Mouse (Mus musculus) embryonic facial prominence, embryonic 12.5 days (tissue): ENCODE results near the gene Ick. TPM values are rescaled to one million over a fixed set of nuclear protein-coding genes. Genes with fewer than 3 reads are reported as not detected.
"Not testable (repeated sequence)": the region's sequence is repeated elsewhere in the genome, so short reads cannot be mapped to it uniquely, and the experiment has no call there.

ENCODE experiments used
- ATAC-seq: fragments of 200-750 bp; cut with Nextera tagmentation; 2 replicates; pipeline ENCODE4 v1.8.0; 2017; ENCODE audit not compliant: insufficient number of reproducible peaks, insufficient read depth, low FRiP score, low TSS enrichment
- H3K27ac ChIP-seq: fragments of 300-500 bp; sonication (generic); 2 replicates; pipeline ENCODE4 v1.5.1; 2016; ENCODE audit warnings: mild to moderate bottlenecking
- H3K27me3 ChIP-seq: fragments of 300-500 bp; sonication (generic); 2 replicates; pipeline ENCODE4 v1.6.1; 2016; ENCODE audit warnings: mild to moderate bottlenecking, moderate library complexity
- H3K36me3 ChIP-seq: fragments of 300-500 bp; sonication (generic); 2 replicates; pipeline ENCODE4 v1.6.1; 2016; ENCODE audit warnings: mild to moderate bottlenecking
- H3K4me1 ChIP-seq: fragments of 300-500 bp; sonication (generic); 2 replicates; pipeline ENCODE4 v1.6.1; 2016
- H3K4me2 ChIP-seq: fragments of 300-500 bp; sonication (generic); replicated peaks from 2 replicates; pipeline ENCODE4 v1.6.1; 2016; ENCODE audit warnings: mild to moderate bottlenecking, moderate library complexity
- H3K4me3 ChIP-seq: fragments of 300-500 bp; sonication (generic); 2 replicates; pipeline ENCODE4 v1.5.1; 2016; ENCODE audit warnings: mild to moderate bottlenecking
- H3K9ac ChIP-seq: fragments of 300-500 bp; sonication (generic); 2 replicates; pipeline ENCODE4 v1.6.1; 2016; ENCODE audit warnings: mild to moderate bottlenecking, moderate library complexity
- H3K9me3 ChIP-seq: fragments of 300-500 bp; sonication (generic); 2 replicates; pipeline ENCODE4 v1.6.1; 2016; ENCODE audit warnings: mild to moderate bottlenecking, moderate library complexity
- WGBS: fragments of 180-500 bp; shearing (Covaris S2); methylation state at CpG from one replicate; pipeline ENCODE4 v1.1.7; 2016; 5-methylcytosine and 5-hydroxymethylcytosine counted together
- polyA plus RNA-seq: library from polyadenylated mRNA; unstranded; fragments of >200 nt; fragmentation: Nextera tagmentation; extraction: Ambion mirVana; gene quantifications from 2 replicates; pipeline ENCODE4 v1.2.1, GENCODE M21; 2016

The Ick gene
- polyA plus RNA-seq, 1 experiment from 2014 or later: 33.1 TPM

DNA sequence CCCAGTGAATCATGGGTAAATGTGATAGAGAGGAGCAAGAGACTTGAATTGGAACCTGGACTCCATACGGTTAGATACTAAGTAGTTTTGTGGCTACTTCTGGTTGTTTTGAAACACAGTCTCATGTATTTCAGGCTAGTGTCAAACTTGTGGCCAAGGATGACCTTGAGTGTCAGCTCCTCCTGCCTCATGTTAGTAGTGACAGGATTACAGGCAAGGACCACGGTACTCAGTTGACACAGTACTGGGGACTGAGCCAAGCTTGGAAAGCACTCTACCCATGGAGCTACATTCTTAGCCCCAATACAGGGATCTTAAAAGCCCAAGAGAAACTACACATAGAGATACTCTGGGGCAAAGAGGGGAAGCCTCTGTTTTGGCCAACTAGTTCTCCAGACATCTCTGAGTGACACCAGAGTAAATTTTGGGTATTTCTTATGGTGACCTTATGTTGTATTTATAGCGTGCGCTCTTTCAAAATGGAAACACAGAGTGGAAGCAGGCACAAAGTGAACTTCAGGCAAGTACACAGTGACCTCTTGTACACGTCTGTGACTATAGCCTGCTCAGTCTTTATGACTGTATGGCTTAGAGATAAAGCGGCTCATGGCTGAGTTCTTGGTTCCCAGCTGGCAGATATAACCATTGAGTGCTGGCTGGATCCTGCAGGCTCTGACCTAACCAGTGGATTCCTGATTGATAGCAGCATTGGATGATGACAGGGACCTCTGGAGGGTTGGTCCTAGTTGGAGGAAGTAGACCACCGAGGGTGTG, 14.1 kb downstream of the Ick start:
- Histone ChIP-seq H3K36me3 (peaks cover 18% of the 10 kb centered on the region; the same call in 1 of the 2 replicates), H3K27me3 (no peaks in the 10 kb centered on the region), H3K9ac (no peak overlapping the region), H3K9me3 (no peaks in the 10 kb centered on the region), H3K4me1 (no peaks in the 10 kb centered on the region), H3K4me3 (no peak overlapping the region), H3K27ac (no peak overlapping the region), H3K4me2 (no peak overlapping the region)
- 92% methylated on average over 7 of the region's 7 CpGs for WGBS
- ATAC-seq: no peak

DNA sequence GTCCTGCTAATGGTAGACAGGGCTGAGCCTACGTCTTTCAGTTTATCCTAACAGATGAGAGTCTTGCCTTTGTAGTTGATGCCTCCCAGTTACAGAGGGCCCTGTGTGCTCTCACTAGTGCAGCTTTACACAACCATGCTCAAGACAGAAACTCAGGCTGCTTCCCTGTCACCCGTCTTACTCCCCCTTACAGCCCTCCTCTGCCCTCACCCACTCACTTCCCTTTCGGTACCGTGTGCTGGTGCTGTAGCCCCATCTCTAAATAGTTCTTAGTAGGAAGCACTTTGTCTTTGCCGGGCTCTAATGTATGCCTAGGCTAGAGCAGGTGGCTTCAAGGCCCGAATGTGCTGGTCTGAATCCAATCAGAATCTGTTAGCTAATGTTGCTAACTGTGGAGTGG, 15.3 kb downstream of the Ick start:
- no peaks in the 10 kb centered on the region for H3K9me3 ChIP-seq
- ATAC-seq: no peak
- H3K4me2 ChIP-seq: no peak overlapping the region
- no peak overlapping the region for H3K4me3 ChIP-seq
- no peak overlapping the region for H3K27ac ChIP-seq
- peaks cover 9% of the 10 kb centered on the region; the same call in 1 of the 2 replicates for H3K36me3 ChIP-seq
- H3K9ac ChIP-seq: no peak overlapping the region
- H3K27me3 ChIP-seq: no peaks in the 10 kb centered on the region
- no peaks in the 10 kb centered on the region for H3K4me1 ChIP-seq
- WGBS: 86% methylated on average over 6 of the region's 6 CpGs

DNA sequence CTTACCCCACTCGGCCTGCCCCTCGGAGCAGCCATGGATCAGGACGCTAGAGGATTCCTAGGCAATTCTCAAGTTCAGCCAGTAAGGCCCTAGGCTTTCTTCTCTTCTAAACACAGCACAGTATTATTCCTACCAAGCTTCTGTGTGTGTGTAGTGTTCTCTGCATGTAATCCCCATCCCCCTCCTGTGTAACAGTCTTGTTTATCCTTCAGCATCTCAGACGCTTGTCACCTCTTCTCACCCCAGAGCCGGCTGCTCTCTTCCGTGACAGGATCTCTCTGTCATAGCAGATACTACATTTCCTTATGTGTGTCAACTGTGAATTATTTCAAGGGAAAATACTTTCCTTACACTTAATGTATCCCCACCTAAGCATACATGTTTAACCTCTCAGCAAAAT, 17.0 kb downstream of the Ick start:
- no peaks in the 10 kb centered on the region for H3K4me1 ChIP-seq
- H3K9ac ChIP-seq: no peak overlapping the region
- H3K9me3 ChIP-seq: no peaks in the 10 kb centered on the region
- no peaks in the 10 kb centered on the region for H3K27me3 ChIP-seq
- H3K4me3 ChIP-seq: no peak overlapping the region
- 0 out of 2 replicates have a peak, but pooled peaks have one; percentile 28 for ATAC-seq
- no peak overlapping the region for H3K27ac ChIP-seq
- 64% methylated on average over 6 of the region's 6 CpGs for WGBS
- H3K4me2 ChIP-seq: no peak overlapping the region
- H3K36me3 ChIP-seq: peaks cover 9% of the 10 kb centered on the region; the same call in 1 of the 2 replicates

DNA sequence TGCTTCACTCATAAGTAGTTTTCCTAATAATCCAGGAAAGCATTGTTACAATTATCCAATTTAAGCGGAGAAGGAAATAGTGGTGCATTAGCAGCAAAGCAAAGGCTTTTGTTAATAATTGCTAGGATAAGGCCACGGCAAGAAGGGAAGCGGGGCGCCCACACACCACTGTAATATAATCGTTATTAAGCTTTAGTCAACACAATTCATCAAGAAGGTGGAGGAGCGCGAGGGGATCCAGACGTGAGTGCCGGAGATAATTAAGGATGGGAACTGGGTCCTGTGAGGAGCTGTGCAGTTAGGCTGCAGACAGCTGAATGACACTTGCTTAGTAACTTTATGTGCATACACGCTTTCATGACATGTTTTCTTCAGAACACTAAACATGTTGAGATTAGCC, 17.7 kb downstream of the Ick start:
- no peaks in the 10 kb centered on the region for H3K9me3 ChIP-seq
- no peak overlapping the region for H3K4me2 ChIP-seq
- H3K4me1 ChIP-seq: no peaks in the 10 kb centered on the region
- no peak for ATAC-seq
- H3K36me3 ChIP-seq: peaks cover 12% of the 10 kb centered on the region
- no peak overlapping the region for H3K9ac ChIP-seq
- H3K27me3 ChIP-seq: no peaks in the 10 kb centered on the region
- H3K27ac ChIP-seq: no peak overlapping the region
- WGBS: 77% methylated on average over 10 of the region's 10 CpGs
- no peak overlapping the region for H3K4me3 ChIP-seq

DNA sequence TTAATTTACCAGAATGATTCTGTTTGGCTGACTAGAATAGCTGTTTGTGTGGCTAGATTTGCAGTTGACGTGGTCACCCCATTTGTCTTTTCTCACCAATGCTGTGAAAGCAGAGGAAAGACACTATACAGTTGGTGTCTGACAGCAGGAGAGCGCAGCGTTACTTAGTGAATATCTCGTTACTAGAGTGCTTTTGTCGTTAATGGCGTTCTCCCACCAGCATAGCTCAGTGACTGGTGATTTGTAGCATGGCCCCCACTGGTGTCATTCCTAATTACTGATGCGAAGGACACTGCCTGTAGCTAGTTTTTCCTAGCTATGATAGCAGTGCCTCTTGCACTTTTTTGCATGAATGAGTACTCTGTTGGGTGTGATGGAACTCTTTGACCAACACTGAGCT, 26.7 kb downstream of the Ick start:
- Histone ChIP-seq H3K9ac (no peak overlapping the region), H3K27ac (no peak overlapping the region), H3K4me3 (no peak overlapping the region), H3K9me3 (no peaks in the 10 kb centered on the region), H3K4me2 (no peak overlapping the region), H3K27me3 (no peaks in the 10 kb centered on the region), H3K4me1 (no peaks in the 10 kb centered on the region), H3K36me3 (peaks cover 53% of the 10 kb centered on the region)
- ATAC-seq: no peak
- 73% methylated on average over 7 of the region's 7 CpGs for WGBS

DNA sequence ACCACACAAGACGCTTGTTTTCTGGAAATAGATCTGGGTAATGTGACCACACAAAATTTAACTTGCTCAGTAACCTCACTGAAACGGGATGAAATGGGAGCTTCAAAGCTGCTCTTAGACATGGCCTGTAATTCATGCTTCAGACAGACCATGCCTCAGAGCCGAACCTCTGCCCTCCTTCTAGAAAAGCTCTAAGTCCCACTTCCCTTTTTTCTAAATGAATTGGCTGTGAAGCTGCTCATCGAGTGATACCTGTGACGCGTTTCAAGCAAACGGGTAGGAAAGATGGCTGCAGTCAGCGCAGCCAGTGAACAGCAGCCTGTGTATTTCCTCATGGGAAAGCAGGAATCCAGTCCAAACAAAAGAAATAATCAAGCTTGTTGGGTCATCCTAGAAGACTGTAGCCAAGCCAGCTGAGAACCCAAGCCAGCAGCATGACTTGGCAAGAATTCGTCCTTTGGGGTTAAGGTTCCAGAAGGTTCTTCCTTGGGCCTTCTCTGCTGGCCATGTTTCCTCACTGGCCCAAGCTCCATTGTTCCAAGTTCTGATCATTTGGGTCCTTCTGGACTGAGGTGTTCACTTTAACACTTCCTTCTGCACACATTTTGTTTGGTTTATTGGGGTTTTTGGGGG, 29.2 kb downstream of the Ick start:
- Histone ChIP-seq H3K27ac (no peak overlapping the region), H3K4me2 (no peak overlapping the region), H3K9ac (no peak overlapping the region), H3K9me3 (peaks cover 6% of the 10 kb centered on the region; the same call in 1 of the 2 replicates), H3K4me1 (no peaks in the 10 kb centered on the region), H3K4me3 (no peak overlapping the region), H3K36me3 (peaks cover 52% of the 10 kb centered on the region), H3K27me3 (no peaks in the 10 kb centered on the region)
- no peak for ATAC-seq
- WGBS: 89% methylated on average over 9 of the region's 9 CpGs

GRCm38 (mm10) chr9:78139463-78139862, 30.5 kb downstream of the Ick start:
- H3K9me3 ChIP-seq: peaks cover 6% of the 10 kb centered on the region; the same call in 1 of the 2 replicates
- no peak for ATAC-seq
- no peaks in the 10 kb centered on the region for H3K27me3 ChIP-seq
- no peak overlapping the region for H3K4me2 ChIP-seq
- WGBS: 83% methylated on average over 4 of the region's 4 CpGs
- no peaks in the 10 kb centered on the region for H3K4me1 ChIP-seq
- H3K36me3 ChIP-seq: peaks cover 51% of the 10 kb centered on the region
- H3K9ac ChIP-seq: no peak overlapping the region
- no peak overlapping the region for H3K27ac ChIP-seq
- H3K4me3 ChIP-seq: no peak overlapping the region

DNA sequence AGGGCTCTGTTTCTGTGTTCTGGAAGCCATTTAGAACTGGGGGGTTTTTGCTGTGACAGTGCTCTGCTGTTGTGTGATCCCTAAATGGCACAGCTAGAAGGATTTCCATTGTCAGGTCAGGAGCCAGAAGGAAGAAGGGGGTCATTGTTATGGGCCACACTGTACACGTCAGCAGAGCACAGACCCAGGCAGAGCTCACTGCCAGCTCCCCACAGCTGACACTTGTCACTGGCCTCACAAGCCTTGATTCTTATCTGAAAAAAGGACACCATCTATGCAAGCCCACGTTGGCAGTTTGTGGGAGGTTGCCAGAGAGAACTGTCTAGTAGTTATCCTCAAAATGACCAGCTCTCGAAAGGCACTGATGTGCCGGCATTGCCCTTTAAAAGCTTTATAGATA, 37.1 kb downstream of the Ick start:
- ATAC-seq: 0 out of 2 replicates have a peak, but pooled peaks have one; percentile 18
- Histone ChIP-seq H3K4me3 (no peak overlapping the region), H3K27me3 (no peaks in the 10 kb centered on the region), H3K9ac (no peak overlapping the region), H3K9me3 (peaks cover 6% of the 10 kb centered on the region; the same call in 1 of the 2 replicates), H3K4me1 (no peaks in the 10 kb centered on the region), H3K27ac (no peak overlapping the region), H3K4me2 (no peak overlapping the region), H3K36me3 (peaks cover 50% of the 10 kb centered on the region)
- 58% methylated on average over 4 of the region's 4 CpGs for WGBS

GRCm38 (mm10) chr9:78146627-78147026, 37.6 kb downstream of the Ick start:
- Histone ChIP-seq H3K4me3 (no peak overlapping the region), H3K9me3 (peaks cover 6% of the 10 kb centered on the region; the same call in 1 of the 2 replicates), H3K4me2 (no peak overlapping the region), H3K9ac (no peak overlapping the region), H3K27me3 (no peaks in the 10 kb centered on the region), H3K36me3 (peaks cover 50% of the 10 kb centered on the region), H3K27ac (no peak overlapping the region), H3K4me1 (no peaks in the 10 kb centered on the region)
- WGBS: 62% methylated on average over 6 of the region's 6 CpGs
- no peak for ATAC-seq

GRCm38 (mm10) chr9:78148149-78148548, 39.2 kb downstream of the Ick start:
- no peaks in the 10 kb centered on the region for H3K4me1 ChIP-seq
- no peak overlapping the region for H3K27ac ChIP-seq
- no peaks in the 10 kb centered on the region for H3K27me3 ChIP-seq
- no peaks in the 10 kb centered on the region for H3K9me3 ChIP-seq
- ATAC-seq: no peak
- H3K4me2 ChIP-seq: no peak overlapping the region
- peaks cover 44% of the 10 kb centered on the region for H3K36me3 ChIP-seq
- no peak overlapping the region for H3K4me3 ChIP-seq
- 91% methylated on average over 6 of the region's 6 CpGs for WGBS
- H3K9ac ChIP-seq: no peak overlapping the region

DNA sequence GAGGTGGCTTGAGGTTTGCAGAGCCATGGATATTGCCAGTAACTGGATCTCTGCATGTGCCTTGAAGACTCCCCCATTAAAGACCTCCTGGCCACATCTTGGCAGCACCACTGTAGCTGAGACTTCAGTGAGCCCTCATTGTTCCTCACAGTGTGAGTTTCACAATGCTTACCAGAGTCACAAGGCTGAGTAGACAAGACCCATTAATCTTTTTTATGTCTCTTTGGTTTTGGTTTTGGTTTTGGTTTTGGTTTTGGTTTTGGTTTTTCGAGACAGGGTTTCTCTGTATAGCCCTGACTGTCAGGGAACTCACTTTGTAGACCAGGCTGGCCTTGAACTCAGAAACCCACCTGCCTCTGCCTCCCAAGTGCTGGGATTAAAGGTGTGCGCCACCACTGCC, 40.8 kb downstream of the Ick start:
- H3K27me3 ChIP-seq, ATAC-seq, H3K4me1 ChIP-seq, H3K9ac ChIP-seq, H3K4me2 ChIP-seq, H3K9me3 ChIP-seq, H3K4me3 ChIP-seq, H3K27ac ChIP-seq: not testable (repeated sequence)
- peaks cover 46% of the 10 kb centered on the region for H3K36me3 ChIP-seq
- 94% methylated on average over 2 of the region's 2 CpGs for WGBS
